Mouse (Mus musculus) gastrocnemius, postnatal 14 days (tissue): Measurements from ENCODE around the gene Ppp1r16b. TPM values are rescaled to one million over a fixed set of nuclear protein-coding genes. Genes with fewer than 3 reads are reported as not detected.
A peak's percentile ranks its signal among the peaks of the same experiment; 100 is the strongest.

Experiments used
- DNase-seq: peaks from one replicate; pipeline ENCODE4 v3.0.0; 2021; ENCODE audit warnings: mixed read lengths
- intact Hi-C: fragments of 180-260 bp; cut with DNase I; formaldehyde crosslinking; loops from one replicate; pipeline ENCODE4 v1.15.1; 2025; ENCODE audit warnings: low total_unique reads
- long read RNA-seq, 2 experiments: library from polyadenylated mRNA; stranded (forward); transcript quantifications; one replicate each; pipeline ENCODE4 v2.0.0; 2021
- total RNA-seq, 2 experiments: library from RNA; stranded (reverse); gene quantifications; 2 replicates each; pipeline ENCODE4 v1.2.3; 2021

The Ppp1r16b gene
- total RNA-seq, result 1 to 10 TPM; 7.5 to 8.8 TPM
- long read RNA-seq, experiment 1, result 0 reads
- long read RNA-seq, experiment 2, partial matches to known transcripts, result 1 of 1 reads
- long read RNA-seq, experiment 2, other reads (novel, unspliced or antisense), result 0 of 1 reads

DNA sequence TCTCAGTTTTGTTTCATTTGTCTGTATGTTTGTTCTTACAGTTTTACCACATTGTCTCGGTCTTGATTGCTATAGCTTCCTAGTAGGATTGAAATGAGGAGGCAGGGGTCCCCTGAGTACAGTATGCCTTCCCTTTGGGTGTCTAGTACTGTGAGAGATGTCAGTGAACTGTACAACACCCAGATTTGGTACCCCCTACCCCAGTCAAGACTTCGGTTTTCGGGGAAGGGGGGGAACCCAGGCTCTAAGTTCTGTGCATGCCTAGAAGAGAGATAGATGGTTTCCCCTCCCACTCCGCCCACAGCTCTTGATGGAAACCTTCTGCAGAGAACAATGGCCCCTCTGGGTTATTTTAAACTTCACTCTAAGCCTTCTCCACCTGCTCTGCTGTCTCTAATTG, at the start of gene Ppp1r16b:
Gene Ppp1r16b (plus strand): TSS at position 301 of the 400 bp plus-strand sequence.
- no peak for DNase-seq
- intact Hi-C loops, result no loop called here

DNA sequence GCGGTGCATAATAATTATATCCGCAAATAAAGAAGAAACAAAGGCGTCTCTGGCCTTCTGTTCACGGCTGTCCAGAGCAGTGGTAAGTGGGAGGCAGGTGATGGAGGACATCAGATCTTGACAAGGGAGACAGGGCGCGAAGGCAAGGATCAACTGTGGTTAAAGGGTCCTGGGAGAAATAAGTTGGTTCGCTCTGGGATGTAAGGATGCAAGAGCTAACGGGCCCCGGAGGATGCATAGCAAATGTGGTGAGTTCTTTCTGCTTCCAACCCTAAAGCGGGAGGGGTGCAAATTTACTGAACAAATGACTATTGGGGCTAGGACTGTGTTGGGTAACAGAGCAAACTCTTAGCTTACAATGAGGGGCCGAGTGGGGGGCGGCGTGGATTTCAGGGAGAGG, 49.5 kb upstream of the Ppp1r16b start:
- intact Hi-C loops, result no loop called here

DNA sequence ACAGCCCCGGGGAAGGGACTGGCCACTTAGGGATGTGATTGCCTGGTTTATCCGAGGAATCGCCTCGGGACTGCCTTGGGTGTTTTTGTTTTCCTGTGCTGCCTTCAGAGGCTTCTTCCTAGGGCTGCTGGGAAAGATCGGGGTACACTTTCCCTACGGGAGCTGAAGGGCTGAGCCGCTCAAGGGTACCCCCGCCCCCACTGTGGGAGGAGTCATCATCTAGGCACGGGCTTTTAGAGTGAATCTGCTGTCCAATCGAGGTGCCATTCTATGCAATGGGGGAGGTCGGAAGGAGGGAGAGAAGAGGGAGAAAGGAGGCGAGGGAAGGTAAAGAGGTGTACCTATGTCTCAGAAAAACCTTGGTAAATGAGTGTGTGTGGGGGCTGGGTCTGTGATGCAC, 48.9 kb upstream of the Ppp1r16b start:
- DNase-seq, result no peak
- intact Hi-C loops, result no loop called here

More for the DNA sequence above, 49.5 kb upstream of the Ppp1r16b start:
- DNase-seq, result no peak

DNA sequence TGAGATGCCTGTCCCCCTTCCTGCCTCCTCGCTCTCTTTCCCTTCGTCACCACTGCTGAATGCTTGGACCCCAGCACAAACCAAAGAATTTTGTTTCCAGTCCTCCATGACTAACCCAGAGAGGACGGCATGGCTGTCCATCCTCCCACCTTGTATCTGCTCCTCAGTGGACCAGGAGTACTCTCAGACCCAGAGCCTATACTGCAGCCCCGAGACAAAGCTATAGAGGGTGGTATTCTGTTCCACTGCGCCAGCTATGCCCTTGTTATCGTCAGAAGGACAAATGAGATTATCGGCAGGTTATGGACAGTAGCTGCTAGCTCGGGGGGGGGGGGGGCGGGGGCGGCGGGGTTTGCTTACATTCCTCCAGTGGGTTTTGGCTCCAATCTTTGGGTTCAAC, 48.4 kb upstream of the Ppp1r16b start:
- intact Hi-C loops, result no loop called here
- DNase-seq, result no peak

DNA sequence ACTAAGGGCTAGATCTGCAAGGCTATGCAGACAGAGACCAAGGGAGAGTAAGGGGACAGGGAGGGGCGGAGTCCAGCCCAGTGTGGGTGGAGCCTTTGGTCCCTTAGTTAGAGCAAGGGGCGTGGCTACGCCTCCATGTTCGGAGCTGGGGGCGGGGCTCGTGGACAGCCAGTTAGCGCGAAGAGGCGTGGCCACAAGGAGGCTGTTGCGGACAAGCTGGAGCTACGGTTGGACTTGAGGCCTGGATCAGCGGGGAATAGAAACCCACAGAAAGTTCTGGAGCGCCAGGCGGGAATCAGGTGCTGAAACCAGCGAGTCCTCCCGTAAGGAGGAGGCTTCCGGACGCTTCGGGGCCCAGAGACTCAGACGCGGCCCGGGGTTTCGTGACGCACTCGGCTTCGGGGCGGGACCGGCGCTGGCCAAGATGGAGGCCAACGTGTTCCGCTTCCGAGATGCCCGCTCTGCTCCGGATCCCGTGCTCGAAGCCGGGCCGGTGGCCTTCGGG, 40.4 kb upstream of the Ppp1r16b start, which contains the start of gene Actr5:
Gene Actr5 (plus strand): TSS at position 171 of the 505 bp plus-strand sequence.
- intact Hi-C loops, result no loop called here
- peak; percentile 94 for DNase-seq

DNA sequence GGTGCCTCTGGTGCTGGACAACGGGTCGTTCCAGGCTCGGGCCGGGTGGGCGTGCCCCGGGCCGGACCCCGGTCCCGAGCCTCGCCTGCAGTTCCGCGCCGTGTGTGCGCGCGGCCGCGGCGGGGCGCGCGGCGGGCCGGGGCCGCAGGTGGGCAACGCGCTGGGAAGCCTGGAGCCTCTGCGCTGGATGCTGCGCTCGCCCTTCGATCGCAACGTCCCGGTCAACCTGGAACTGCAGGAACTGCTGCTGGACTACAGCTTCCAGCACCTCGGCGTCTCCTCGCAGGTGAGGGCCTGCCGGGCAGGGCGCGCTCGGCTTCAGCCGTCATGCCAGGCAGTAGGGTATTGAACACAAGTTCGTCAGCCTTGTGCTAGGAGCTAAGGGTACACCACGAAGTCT, 40.0 kb upstream of the Ppp1r16b start:
- intact Hi-C loops, result no loop called here
- no peak for DNase-seq

DNA sequence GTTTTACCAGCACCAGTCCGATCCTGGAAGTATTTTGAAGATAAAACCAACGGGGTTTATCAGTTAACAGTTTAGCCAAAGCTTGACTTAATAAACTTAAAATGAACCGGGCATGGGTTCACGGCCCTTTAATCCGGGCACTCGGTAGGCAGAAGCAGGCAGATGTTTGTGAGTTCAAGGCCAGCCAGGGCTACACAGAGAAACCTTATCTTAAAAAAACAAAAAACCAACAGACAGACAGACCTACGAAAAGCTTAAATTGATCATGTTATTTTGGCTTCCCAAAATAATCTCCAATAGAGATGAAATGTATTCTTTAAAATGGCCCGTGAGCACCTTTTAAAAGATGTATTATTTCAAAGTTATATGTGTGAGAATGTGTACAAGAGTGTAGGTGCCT, 39.5 kb upstream of the Ppp1r16b start:
- intact Hi-C loops, result no loop called here
- no peak for DNase-seq

DNA sequence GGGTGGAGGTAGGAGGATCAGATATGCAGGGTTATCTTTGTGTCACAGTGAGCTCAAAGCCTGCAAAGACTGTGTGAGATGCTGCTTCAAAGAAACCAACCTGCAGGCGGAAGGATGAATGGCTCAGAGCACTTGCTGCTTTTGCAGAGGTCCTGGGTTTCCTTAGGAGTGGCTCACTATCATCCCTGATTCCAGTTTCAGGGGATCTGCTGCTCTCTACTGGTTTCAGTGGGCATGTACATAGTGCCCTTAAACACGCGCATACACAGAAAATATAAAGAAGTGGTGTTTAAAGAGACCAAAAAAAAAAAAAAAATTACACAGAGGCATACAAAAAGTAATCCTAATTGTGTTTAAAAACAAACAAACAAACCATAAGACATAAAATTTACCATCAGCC, 36.3 kb upstream of the Ppp1r16b start:
- intact Hi-C loops, result no loop called here

DNA sequence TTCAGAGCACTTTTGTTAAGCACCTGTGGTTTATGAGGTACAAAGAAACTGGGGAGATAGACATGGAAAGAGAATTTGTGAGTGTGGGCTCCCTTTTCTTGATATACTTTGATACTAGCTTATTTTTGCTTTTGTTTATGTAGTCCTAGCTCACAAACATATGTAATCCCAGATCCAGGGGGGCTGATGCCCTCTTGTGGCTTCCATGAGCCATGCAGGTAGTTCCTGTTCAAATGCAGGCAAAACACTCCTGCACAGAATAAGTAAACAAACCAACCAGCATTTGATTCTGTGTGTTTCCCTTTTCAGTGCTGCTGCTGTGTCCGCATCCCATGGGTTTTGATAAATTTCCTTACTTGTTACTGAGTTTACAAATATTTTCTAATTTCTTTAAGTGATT, 35.8 kb upstream of the Ppp1r16b start:
- no peak for DNase-seq
- intact Hi-C loops, result no loop called here

More for the DNA sequence above, 36.3 kb upstream of the Ppp1r16b start:
- DNase-seq, result no peak

DNA sequence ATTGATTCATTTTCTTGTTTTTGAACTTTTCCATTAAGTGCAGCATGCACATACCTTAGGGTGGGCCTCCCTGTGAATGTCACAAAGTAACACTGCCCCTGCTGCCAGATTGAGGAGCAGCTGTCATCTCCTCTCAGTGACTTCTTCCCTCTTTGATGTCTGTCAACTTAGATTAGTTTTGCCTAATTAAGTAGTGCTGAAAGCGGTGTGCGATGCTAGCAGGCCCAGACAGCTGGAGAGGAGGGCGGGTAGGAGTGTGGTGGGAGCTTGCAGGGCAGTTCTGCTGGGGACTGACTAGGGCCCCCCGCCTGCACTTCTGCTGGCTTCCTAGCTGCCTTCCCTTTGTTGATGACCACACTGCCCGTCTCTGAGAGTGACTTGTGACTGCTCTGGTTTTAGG, 33.3 kb upstream of the Ppp1r16b start:
- intact Hi-C loops, result no loop called here
- no peak for DNase-seq

DNA sequence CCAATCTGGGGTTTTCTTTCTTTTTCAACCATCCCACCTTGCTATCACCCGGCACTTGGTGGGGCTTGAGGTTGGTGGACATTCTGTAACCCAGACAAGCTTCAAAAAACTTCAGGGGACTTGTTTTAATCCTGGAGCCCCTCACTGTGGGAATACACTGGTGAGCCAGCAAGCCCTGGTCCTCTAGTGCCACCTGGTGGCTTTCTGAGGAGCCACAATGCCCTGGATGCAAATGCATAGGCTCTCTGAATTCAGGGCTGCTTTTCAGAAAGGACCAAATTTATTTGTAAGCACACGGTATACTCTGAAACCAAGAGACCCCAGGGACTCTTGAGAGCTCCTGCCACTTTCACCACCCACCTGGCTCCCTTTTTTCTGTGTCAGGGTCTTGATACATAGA, 23.3 kb upstream of the Ppp1r16b start:
- DNase-seq, result peak; percentile 43
- intact Hi-C loops, result loop anchor here (2.0 kb wide), 1 partner anchor 95 kb away; no protein-coding TSS in a partner anchor

DNA sequence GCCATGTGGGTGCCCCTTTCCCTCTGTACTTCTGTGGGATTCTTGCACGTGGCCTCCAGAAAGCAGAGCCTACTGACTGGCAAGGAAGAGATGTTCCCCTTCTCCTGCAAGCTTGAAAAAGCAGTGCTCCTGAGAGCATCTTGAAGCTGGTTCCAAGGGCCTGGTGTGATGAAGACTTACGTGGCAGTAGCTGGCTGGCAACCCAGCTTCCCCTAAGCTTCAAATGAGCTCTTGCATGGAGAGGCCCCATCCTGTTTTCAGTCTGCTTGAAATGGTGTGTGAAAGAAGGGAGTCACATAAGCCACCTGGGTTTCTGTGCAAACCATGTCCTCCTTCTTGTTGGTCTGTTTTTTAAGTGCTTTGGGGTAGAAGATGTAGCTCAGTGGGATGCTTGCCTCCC, 22.6 kb upstream of the Ppp1r16b start:
- intact Hi-C loops, result no loop called here
- no peak for DNase-seq

DNA sequence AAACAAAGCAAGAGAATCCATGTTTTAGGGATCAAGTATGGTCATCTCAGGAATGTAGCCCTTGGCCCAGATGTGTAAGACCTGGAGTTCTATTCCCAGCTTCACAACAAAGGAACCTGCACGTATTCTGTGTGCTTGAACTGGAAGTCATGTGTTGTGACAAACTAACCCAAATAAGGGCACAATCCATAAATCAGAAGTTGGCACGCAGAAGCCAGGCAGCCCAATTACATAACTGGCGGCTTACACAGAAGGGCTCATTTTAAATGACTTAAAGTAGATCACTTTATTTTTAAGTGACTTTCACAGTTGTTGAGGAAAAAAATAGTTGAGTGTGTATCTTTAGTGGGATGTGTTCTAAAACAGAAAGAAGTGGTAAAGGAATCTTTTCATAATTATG, 21.4 kb upstream of the Ppp1r16b start:
- intact Hi-C loops, result no loop called here
- DNase-seq, result no peak

DNA sequence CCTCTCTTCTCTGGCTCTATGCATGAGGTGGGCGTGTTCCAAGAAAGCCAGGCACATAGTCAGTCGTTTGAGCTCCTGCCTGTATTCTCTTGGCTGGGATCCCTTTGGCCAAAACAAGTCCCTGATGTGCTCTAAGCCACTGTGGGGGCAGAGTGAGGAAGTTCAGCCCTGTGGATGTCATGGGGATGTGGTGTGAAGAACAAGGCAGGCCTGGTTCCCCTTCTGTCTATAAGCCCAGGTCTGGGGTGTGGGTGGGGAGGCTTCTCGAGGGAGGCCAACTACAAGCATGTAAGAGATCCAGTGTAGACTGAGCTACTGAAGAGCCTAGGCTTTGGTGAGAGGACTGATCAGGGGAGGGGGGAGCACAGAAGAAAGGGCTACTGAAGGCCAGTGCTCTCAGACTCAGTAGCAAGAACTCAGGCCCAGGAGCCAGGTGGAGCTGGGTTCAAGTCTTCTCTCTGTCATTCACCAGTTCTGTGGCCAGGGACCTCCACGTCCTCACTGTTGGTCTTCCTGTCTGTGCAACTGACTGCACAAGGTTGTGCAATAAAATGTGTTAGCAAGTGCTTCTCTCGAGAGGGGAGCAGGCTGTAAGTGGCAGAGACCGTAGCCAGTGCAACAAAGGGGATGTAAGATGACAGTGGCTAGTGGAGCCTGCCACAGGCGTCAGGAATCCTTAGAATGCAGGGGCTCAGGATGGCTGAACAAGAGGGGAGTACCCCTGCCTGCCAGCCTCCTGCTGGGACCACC, 13.9 kb upstream of the Ppp1r16b start:
- no peak for DNase-seq
- intact Hi-C loops, result no loop called here

DNA sequence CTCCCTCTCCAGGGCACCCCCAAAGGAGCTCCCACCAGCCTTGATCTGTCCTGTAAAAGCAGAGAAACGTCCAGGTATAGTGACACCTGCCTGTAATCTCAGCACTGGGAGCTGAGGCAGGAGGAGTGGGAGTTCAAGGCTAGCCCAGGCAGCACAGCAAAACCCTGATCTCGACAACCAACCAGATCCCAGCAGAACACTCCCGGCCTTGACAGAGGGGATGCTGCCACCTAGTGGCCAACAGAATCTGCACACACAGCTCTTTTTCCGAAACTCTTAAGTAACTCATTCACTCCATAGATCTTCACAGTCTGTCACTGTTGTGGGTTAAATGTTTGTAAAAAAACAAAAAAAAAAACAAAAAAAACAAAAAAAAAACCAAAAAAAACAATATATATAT, 12.2 kb upstream of the Ppp1r16b start:
- intact Hi-C loops, result no loop called here
- DNase-seq, result peak; percentile 58

DNA sequence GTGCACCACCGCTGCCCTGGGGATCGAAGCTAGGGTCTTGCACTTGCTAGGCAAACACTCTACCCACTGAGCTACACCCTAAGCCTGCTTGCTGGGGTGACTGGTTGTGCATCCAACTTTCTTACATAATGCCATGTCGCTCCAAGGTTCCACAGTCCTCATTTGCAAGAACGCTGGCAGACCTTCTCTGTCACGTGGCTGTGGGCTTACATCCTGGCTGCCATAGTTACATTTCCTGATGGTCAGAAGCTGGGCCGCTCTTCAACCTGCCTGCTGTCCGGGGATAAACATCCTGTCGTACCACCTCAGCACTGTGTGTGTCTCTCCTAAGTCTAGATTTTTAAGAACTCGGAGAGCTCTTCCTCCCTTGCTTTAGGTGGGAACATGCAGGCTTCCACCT, 10.5 kb upstream of the Ppp1r16b start:
- no peak for DNase-seq
- intact Hi-C loops, result no loop called here

DNA sequence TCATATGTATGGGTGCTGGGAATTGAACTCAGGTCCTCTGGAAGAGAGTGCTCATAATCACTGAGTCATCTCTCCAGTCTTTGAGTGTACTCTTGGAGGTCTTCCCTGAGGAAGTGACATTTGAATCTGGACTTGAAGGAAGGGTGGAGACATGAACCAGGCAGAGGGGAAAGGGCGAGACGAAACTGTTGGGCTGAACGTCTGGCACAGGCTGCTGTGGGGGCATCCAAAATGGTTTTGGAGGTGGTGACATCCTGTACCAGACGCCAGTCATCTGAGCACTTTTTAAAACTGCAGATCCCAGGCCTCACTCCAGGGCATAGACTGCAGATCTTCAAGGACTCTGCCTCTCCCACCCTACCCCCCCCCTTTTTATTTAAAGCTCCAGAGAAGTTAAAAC, 9.4 kb upstream of the Ppp1r16b start:
- no peak for DNase-seq
- intact Hi-C loops, result no loop called here

DNA sequence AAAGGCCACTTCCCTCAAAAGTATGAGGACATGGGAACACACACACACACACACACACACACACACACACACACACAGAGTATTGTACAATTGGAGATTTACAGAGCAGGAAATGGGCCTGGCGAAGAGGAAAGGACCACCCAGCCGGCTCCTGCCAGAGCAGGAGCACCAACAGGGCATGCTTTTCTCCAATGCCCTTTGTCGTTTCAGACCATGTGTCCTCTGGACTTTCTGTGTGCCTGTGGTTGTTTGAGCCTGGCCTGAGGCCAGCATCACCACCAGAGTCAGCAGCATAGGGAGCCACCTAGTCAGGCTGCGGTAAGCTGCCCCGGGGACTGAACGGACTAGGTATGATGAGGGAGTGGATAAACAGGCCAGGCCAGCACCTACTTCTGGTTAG, 6.4 kb upstream of the Ppp1r16b start:
- DNase-seq, result no peak
- intact Hi-C loops, result no loop called here

DNA sequence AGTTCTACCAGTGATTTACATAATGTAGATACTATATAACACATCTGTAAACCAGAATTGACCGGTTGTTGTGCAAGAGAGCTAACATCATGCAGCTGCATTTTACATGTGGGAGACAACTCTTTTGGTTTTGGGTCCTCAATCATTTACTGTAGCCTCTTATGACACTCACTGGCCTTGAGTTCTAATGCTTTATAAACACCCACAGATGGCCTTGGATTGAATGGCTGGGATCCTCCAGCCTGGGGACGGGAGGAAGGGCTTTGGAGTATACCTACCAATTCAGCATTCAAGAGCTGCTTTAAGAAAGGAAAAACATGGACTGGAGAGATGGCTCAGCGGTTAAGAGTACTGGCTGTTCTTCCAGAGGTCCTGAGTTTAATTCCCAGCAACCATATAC, 5.9 kb upstream of the Ppp1r16b start:
- DNase-seq, result no peak
- intact Hi-C loops, result no loop called here

DNA sequence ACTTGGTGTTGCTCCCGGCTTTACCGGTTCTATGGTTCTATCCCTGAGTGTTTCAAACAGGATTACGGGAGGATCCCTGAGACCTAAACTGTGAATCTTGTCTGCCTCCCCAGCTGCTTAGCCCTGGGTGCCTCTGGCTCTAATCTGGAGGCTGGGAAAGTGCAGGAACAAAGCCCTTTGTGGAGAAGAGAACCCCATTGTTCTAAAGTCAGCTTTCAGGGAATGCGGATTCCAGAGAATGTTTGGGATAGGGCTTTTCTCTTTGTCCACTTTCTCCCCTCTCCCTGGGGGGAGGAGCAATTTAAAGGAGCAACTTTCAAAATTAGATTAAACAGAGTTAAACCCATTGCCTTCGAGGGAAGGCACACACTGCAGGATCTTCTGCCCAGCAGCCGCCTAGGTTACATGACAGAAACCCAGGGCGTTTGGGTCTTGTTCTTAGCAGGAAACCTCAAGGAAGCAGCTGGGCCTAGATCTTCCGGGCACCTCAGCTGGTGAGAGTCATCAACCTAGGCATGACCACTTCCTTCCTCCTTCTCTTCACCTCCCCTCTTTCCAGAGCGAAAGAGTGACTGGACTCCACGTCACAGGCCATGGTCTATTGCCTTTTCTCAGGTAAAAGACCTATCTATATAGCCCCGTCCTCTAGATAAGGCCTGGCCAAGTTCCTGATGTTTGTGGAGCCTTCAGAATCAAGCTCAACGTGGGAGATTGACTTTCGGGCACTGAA, 1.0 kb downstream of the Ppp1r16b start:
- no peak for DNase-seq
- intact Hi-C loops, result no loop called here
